Mouse (Mus musculus): ENCODE results near the gene Gm26657. TPM values are rescaled to one million over a fixed set of nuclear protein-coding genes. Genes with fewer than 3 reads are reported as not detected.

Gene Gm26657
- polyA plus RNA-seq, 1 experiment from 2014 or later = not detected

DNA sequence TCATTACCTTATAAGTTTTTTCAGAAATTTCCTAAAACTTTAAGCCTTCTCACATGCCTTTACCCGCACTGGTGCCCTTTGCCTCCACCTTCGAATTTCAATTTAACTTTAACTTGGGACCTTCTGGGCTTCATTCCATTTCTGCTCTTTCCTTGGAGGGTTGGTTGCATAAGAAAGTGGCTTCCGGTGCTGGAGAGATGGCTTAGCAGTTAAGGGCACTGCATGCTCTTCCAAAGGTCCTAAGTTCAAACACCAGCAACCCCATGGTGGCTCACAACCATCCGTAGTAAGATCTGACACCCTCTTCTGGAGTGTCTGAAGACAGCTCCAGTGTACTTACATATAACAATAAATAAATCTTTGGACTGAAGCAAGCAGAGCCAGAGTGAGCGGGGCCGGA is 16.6 kb upstream of the Gm26657 start:
- WGBS (ENCODE audit: insufficient replicate concordance) = 78% methylated on average over 6 of the region's 6 CpGs
- Histone ChIP-seq H3K4me2 (ENCODE audit: low read depth, low read length) (no peak overlapping the region), H3K4me3 (ENCODE audit: low read depth, low read length) (no peak overlapping the region), H3K9ac (replicated peaks) (no peak overlapping the region), H3K27ac (ENCODE audit: low read depth) (no peak overlapping the region), H3K9me3 (ENCODE audit: low read length) (no peaks in the 10 kb centered on the region), H3K4me1 (ENCODE audit: insufficient read depth) (0 out of 2 replicates have a peak, but pooled peaks cover 4% of the 10 kb centered on the region), H3K36me3 (replicated peaks; ENCODE audit: insufficient read depth, low read length) (no peaks in the 10 kb centered on the region), H3K27me3 (ENCODE audit: insufficient read depth, low read length) (no peaks in the 10 kb centered on the region)
- ATAC-seq (no peak), DNase-seq (no peak)
- TF ChIP-seq EP300 (IDR thresholded peaks at IDR 0.05; ENCODE audit: low read depth) (no peak), CTCF (IDR thresholded peaks at IDR 0.05; ENCODE audit: low read depth) (no peak)

GRCm38 (mm10) chr4:56725839-56726238 is 14.0 kb upstream of the Gm26657 start:
- Histone ChIP-seq H3K4me3 (ENCODE audit: low read depth, low read length) (no peak overlapping the region), H3K4me1 (ENCODE audit: insufficient read depth) (0 out of 2 replicates have a peak, but pooled peaks cover 4% of the 10 kb centered on the region), H3K9ac (replicated peaks) (no peak overlapping the region), H3K36me3 (replicated peaks; ENCODE audit: insufficient read depth, low read length) (no peaks in the 10 kb centered on the region), H3K4me2 (ENCODE audit: low read depth, low read length) (no peak overlapping the region), H3K9me3 (ENCODE audit: low read length) (no peaks in the 10 kb centered on the region), H3K27ac (ENCODE audit: low read depth) (no peak overlapping the region), H3K27me3 (ENCODE audit: insufficient read depth, low read length) (no peaks in the 10 kb centered on the region)
- 52% methylated on average over 8 of the region's 8 CpGs for WGBS (ENCODE audit: insufficient replicate concordance)
- TF ChIP-seq EP300 (IDR thresholded peaks at IDR 0.05; ENCODE audit: low read depth) (no peak), CTCF (IDR thresholded peaks at IDR 0.05; ENCODE audit: low read depth) (peak; percentile 44)
- DNase-seq (no peak), ATAC-seq (no peak)

- no peak for ATAC-seq
- WGBS (ENCODE audit: insufficient replicate concordance) = 93% methylated on average over 20 of the region's 20 CpGs
- Histone ChIP-seq H3K4me3 (ENCODE audit: low read depth, low read length) (no peak overlapping the region), H3K27ac (ENCODE audit: low read depth) (no peak overlapping the region), H3K36me3 (replicated peaks; ENCODE audit: insufficient read depth, low read length) (peaks cover 3% of the 10 kb centered on the region; the same call in 1 of the 2 replicates), H3K4me2 (ENCODE audit: low read depth, low read length) (no peak overlapping the region), H3K9ac (replicated peaks) (no peak overlapping the region), H3K4me1 (ENCODE audit: insufficient read depth) (no peaks in the 10 kb centered on the region), H3K27me3 (ENCODE audit: insufficient read depth, low read length) (no peaks in the 10 kb centered on the region), H3K9me3 (ENCODE audit: low read length) (no peaks in the 10 kb centered on the region)
- TF ChIP-seq CTCF (IDR thresholded peaks at IDR 0.05; ENCODE audit: low read depth) (no peak), EP300 (IDR thresholded peaks at IDR 0.05; ENCODE audit: low read depth) (no peak)
- no peak for DNase-seq
Measured at GRCm38 (mm10) chr4:56740611-56741010, 741 bp downstream of the Gm26657 start.

DNA sequence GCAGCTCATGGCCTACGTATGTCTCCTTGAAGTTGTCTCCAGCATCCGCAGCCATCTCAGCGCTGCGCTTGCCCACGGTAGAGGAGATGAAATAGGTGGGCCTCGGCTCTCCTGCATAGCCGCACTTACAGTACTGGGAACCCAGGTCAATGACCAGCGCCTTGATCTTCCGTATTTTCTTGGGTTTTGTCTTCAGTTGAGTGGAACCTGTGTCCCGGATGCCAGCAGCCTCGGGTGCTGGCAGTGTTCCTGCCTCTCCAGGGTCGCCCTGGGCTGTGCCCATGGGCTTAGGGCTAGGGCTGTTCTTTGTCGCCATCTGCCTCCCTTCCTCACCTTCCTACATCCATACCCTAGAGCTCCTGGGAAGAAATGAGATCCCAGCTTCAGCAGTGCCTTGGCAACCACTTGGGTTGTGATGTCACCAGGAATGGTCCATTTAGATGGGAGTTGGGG is 1.2 kb downstream of the Gm26657 start, which contains the start of gene Actl7b:
TSS of gene Actl7b (minus strand) at position 403 of the 453 bp plus-strand sequence.
- H3K27me3 ChIP-seq (ENCODE audit: insufficient read depth, low read length) = no peaks in the 10 kb centered on the region
- H3K9me3 ChIP-seq (ENCODE audit: low read length) = no peaks in the 10 kb centered on the region
- DNase-seq = no peak
- no peak within 1 kb of the TSS for H3K4me2 ChIP-seq (ENCODE audit: low read depth, low read length)
- no peaks in the 10 kb centered on the region for H3K4me1 ChIP-seq (ENCODE audit: insufficient read depth)
- TF ChIP-seq EP300 (IDR thresholded peaks at IDR 0.05; ENCODE audit: low read depth) (no peak), CTCF (IDR thresholded peaks at IDR 0.05; ENCODE audit: low read depth) (no peak)
- no peak within 1 kb of the TSS for H3K27ac ChIP-seq (ENCODE audit: low read depth)
- peaks cover 5% of the 10 kb centered on the region; the same call in 1 of the 2 replicates for H3K36me3 ChIP-seq (replicated peaks; ENCODE audit: insufficient read depth, low read length)
- H3K9ac ChIP-seq (replicated peaks) = no peak within 1 kb of the TSS
- H3K4me3 ChIP-seq (ENCODE audit: low read depth, low read length) = no peak within 1 kb of the TSS
- ATAC-seq = no peak
- 85% methylated on average over 13 of the region's 13 CpGs for WGBS (ENCODE audit: insufficient replicate concordance)

DNA sequence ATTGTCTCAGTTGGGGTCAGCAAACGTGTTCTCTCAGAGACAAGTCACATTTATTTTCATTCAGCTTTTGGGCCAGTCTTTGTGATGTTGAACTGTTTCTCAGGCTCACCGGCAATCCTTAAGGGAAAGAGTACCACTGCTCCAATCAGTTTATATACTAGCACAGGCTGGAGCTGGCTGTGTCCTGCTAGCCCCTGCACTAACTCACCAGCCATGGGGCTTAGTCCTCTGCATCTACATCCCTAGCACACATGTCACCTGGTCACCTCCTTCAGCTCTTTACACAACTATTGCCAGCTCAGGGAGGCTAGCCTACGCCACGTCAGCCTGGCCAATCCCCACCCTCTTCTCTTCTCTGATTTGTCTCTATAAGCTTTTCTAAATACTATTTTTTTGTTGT is 2.8 kb downstream of the Gm26657 start:
- no peak for TF ChIP-seq EP300 (IDR thresholded peaks at IDR 0.05; ENCODE audit: low read depth)
- H3K27ac ChIP-seq (ENCODE audit: low read depth) = no peak overlapping the region

DNA sequence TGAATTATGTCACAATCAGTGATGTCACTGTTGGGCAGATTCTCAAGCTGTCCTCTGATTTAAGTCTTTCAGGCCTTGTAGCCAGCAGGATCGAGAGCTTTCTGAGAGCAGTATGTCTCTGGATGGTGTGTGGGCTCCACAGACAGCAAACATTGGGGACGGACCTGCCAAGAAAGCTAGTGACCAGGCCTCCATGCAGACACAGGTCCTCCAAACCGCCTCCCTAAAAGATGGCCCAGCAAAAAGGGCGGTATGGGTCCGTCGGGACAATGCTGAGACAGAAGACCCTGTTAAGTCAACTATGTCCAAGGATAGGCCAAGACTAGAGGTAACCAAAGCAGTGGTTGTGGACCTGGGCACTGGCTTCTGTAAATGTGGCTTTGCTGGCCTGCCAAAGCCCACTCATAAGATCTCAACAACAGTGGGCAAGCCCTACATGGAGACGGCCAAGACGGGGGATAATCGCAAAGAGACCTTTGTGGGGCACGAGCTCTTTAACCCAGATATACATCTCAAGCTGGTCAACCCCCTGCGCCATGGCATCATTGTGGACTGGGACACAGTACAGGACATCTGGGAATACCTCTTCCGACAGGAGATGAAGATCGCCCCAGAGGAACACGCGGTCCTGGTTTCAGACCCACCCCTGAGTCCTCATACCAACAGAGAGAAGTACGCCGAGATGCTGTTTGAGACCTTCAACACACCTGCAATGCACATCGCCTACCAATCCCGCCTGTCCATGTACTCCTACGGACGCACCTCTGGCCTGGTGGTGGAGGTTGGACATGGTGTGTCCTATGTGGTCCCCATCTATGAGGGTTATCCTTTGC is 3.7 kb downstream of the Gm26657 start, which contains the start of gene Actl7a:
TSS of gene Actl7a (plus strand) at position 51 of the 833 bp plus-strand sequence.
- TF ChIP-seq CTCF (IDR thresholded peaks at IDR 0.05; ENCODE audit: low read depth) = no peak
- TF ChIP-seq EP300 (IDR thresholded peaks at IDR 0.05; ENCODE audit: low read depth) = no peak
- WGBS (ENCODE audit: insufficient replicate concordance) = 88% methylated on average over 21 of the region's 21 CpGs
- no peak for ATAC-seq

More for the DNA sequence above, 2.8 kb downstream of the Gm26657 start:
- Histone ChIP-seq H3K4me2 (ENCODE audit: low read depth, low read length) (no peak overlapping the region), H3K27me3 (ENCODE audit: insufficient read depth, low read length) (no peaks in the 10 kb centered on the region), H3K36me3 (replicated peaks; ENCODE audit: insufficient read depth, low read length) (peaks cover 10% of the 10 kb centered on the region), H3K4me3 (ENCODE audit: low read depth, low read length) (no peak overlapping the region), H3K9ac (replicated peaks) (no peak overlapping the region), H3K4me1 (ENCODE audit: insufficient read depth) (no peaks in the 10 kb centered on the region), H3K9me3 (ENCODE audit: low read length) (no peaks in the 10 kb centered on the region)
- 76% methylated on average over 4 of the region's 4 CpGs for WGBS (ENCODE audit: insufficient replicate concordance)
- DNase-seq (no peak), ATAC-seq (no peak)

More for the DNA sequence above, 3.7 kb downstream of the Gm26657 start, which contains the start of gene Actl7a:
- Histone ChIP-seq H3K27ac (ENCODE audit: low read depth) (no peak within 1 kb of the TSS), H3K4me2 (ENCODE audit: low read depth, low read length) (no peak within 1 kb of the TSS), H3K4me3 (ENCODE audit: low read depth, low read length) (no peak within 1 kb of the TSS), H3K27me3 (ENCODE audit: insufficient read depth, low read length) (no peaks in the 10 kb centered on the region), H3K9ac (replicated peaks) (no peak within 1 kb of the TSS), H3K4me1 (ENCODE audit: insufficient read depth) (no peaks in the 10 kb centered on the region), H3K36me3 (replicated peaks; ENCODE audit: insufficient read depth, low read length) (peaks cover 13% of the 10 kb centered on the region), H3K9me3 (ENCODE audit: low read length) (no peaks in the 10 kb centered on the region)
- no peak for DNase-seq
